Mouse (Mus musculus): Measurements from ENCODE around the gene Tenm2. TPM values are rescaled to one million over a fixed set of nuclear protein-coding genes. Genes with fewer than 3 reads are reported as not detected.

Gene Tenm2
- polyA plus RNA-seq, 1 experiment from 2014 or later: 18.3 TPM

- Histone ChIP-seq H3K4me3 (peak overlapping the region; percentile 54), H3K4me2 (replicated peaks) (peak overlapping the region; percentile 69), H3K27ac (replicated peaks) (peak overlapping the region; percentile 97), H3K9me3 (no peaks in the 10 kb centered on the region), H3K4me1 (peaks cover 33% of the 10 kb centered on the region), H3K9ac (replicated peaks) (peak overlapping the region; percentile 72), H3K36me3 (no peaks in the 10 kb centered on the region), H3K27me3 (no peaks in the 10 kb centered on the region)
- 7% methylated on average over 2 of the region's 2 CpGs for WGBS
- ATAC-seq (ENCODE audit: low FRiP score, low read depth): no peak
Observed at GRCm38 (mm10) chr11:36678542-36678941, 557.2 kb downstream of the Tenm2 start.

GRCm38 (mm10) chr11:36678057-36678396 lies 557.7 kb downstream of the Tenm2 start:
- Histone ChIP-seq H3K36me3 (no peaks in the 10 kb centered on the region), H3K9me3 (no peaks in the 10 kb centered on the region), H3K4me1 (peaks cover 33% of the 10 kb centered on the region), H3K27ac (replicated peaks) (peak overlapping the region; percentile 97), H3K4me2 (replicated peaks) (peak overlapping the region; percentile 69), H3K9ac (replicated peaks) (peak overlapping the region; percentile 72), H3K27me3 (no peaks in the 10 kb centered on the region), H3K4me3 (peak overlapping the region; percentile 54)
- 6% methylated on average over 10 of the region's 10 CpGs for WGBS
- peak; percentile 45 for ATAC-seq (ENCODE audit: low FRiP score, low read depth)

GRCm38 (mm10) chr11:36677321-36678056 lies 558.3 kb downstream of the Tenm2 start:
- ATAC-seq (ENCODE audit: low FRiP score, low read depth): peak; percentile 87
- Histone ChIP-seq H3K36me3 (no peaks in the 10 kb centered on the region), H3K9me3 (no peaks in the 10 kb centered on the region), H3K4me3 (peak overlapping the region; percentile 54), H3K4me2 (replicated peaks) (peak overlapping the region; percentile 69), H3K27me3 (no peaks in the 10 kb centered on the region), H3K27ac (replicated peaks) (peak overlapping the region; percentile 97), H3K4me1 (peaks cover 33% of the 10 kb centered on the region), H3K9ac (replicated peaks) (peak overlapping the region; percentile 72)
- WGBS: under 1% methylated on average over 23 of the region's 23 CpGs

- Histone ChIP-seq H3K4me2 (replicated peaks) (peak overlapping the region; percentile 69), H3K36me3 (no peaks in the 10 kb centered on the region), H3K27me3 (no peaks in the 10 kb centered on the region), H3K4me1 (peaks cover 33% of the 10 kb centered on the region), H3K27ac (replicated peaks) (peak overlapping the region; percentile 97), H3K9me3 (no peaks in the 10 kb centered on the region), H3K4me3 (peak overlapping the region; percentile 54), H3K9ac (replicated peaks) (peak overlapping the region; percentile 72)
- 28% methylated on average over 16 of the region's 16 CpGs for WGBS
- no peak for ATAC-seq (ENCODE audit: low FRiP score, low read depth)
Observed at GRCm38 (mm10) chr11:36676446-36677284, 559.1 kb downstream of the Tenm2 start.

- ATAC-seq (ENCODE audit: low FRiP score, low read depth): no peak
- H3K4me1 ChIP-seq: peaks cover 34% of the 10 kb centered on the region
- H3K9ac ChIP-seq (replicated peaks): peak overlapping the region; percentile 72; the same call in 1 of the 2 replicates
- H3K27me3 ChIP-seq: no peaks in the 10 kb centered on the region
- no peaks in the 10 kb centered on the region for H3K36me3 ChIP-seq
- WGBS: 85% methylated on average over 4 of the region's 4 CpGs
- H3K27ac ChIP-seq (replicated peaks): no peak overlapping the region
- H3K9me3 ChIP-seq: no peaks in the 10 kb centered on the region
- H3K4me2 ChIP-seq (replicated peaks): peak overlapping the region; percentile 69
- H3K4me3 ChIP-seq: peak overlapping the region; percentile 54
Observed at GRCm38 (mm10) chr11:36674902-36675422, 560.8 kb downstream of the Tenm2 start.

- Histone ChIP-seq H3K36me3 (no peaks in the 10 kb centered on the region), H3K9me3 (no peaks in the 10 kb centered on the region), H3K9ac (replicated peaks) (no peak overlapping the region), H3K4me3 (no peak overlapping the region), H3K4me1 (peaks cover 30% of the 10 kb centered on the region), H3K27ac (replicated peaks) (no peak overlapping the region), H3K4me2 (replicated peaks) (peak overlapping the region; percentile 18), H3K27me3 (no peaks in the 10 kb centered on the region)
- ATAC-seq (ENCODE audit: low FRiP score, low read depth): no peak
- WGBS: 40% methylated on average over 5 of the region's 5 CpGs
Observed at GRCm38 (mm10) chr11:36674141-36674540, 561.6 kb downstream of the Tenm2 start.

GRCm38 (mm10) chr11:36671196-36671595 lies 564.6 kb downstream of the Tenm2 start:
- WGBS: 66% methylated on average over 9 of the region's 9 CpGs
- H3K4me1 ChIP-seq: peaks cover 20% of the 10 kb centered on the region
- no peak overlapping the region for H3K27ac ChIP-seq (replicated peaks)
- no peak overlapping the region for H3K9ac ChIP-seq (replicated peaks)
- H3K36me3 ChIP-seq: no peaks in the 10 kb centered on the region
- no peaks in the 10 kb centered on the region for H3K9me3 ChIP-seq
- peak overlapping the region; percentile 6; the same call in 1 of the 2 replicates for H3K4me2 ChIP-seq (replicated peaks)
- H3K27me3 ChIP-seq: no peaks in the 10 kb centered on the region
- no peak for ATAC-seq (ENCODE audit: low FRiP score, low read depth)
- H3K4me3 ChIP-seq: no peak overlapping the region

GRCm38 (mm10) chr11:36664026-36664425 lies 571.7 kb downstream of the Tenm2 start:
- Histone ChIP-seq H3K4me1 (peaks cover 16% of the 10 kb centered on the region), H3K4me3 (no peak overlapping the region), H3K4me2 (replicated peaks) (0 out of 2 replicates have a peak overlapping the region, but pooled peaks have one; percentile 6), H3K27me3 (no peaks in the 10 kb centered on the region), H3K9ac (replicated peaks) (no peak overlapping the region), H3K36me3 (no peaks in the 10 kb centered on the region), H3K9me3 (no peaks in the 10 kb centered on the region), H3K27ac (replicated peaks) (peak overlapping the region; percentile 47; the same call in 1 of the 2 replicates)
- WGBS: 51% methylated on average over 1 of the region's 1 CpGs
- peak; percentile 62; the same call in 1 of the 2 replicates for ATAC-seq (ENCODE audit: low FRiP score, low read depth)

- H3K9ac ChIP-seq (replicated peaks): no peak overlapping the region
- no peaks in the 10 kb centered on the region for H3K36me3 ChIP-seq
- no peaks in the 10 kb centered on the region for H3K27me3 ChIP-seq
- ATAC-seq (ENCODE audit: low FRiP score, low read depth): 0 out of 2 replicates have a peak, but pooled peaks have one; percentile 4
- no peaks in the 10 kb centered on the region for H3K9me3 ChIP-seq
- no peak overlapping the region for H3K4me3 ChIP-seq
- 0 out of 2 replicates have a peak overlapping the region, but pooled peaks have one; percentile 6 for H3K4me2 ChIP-seq (replicated peaks)
- peaks cover 16% of the 10 kb centered on the region for H3K4me1 ChIP-seq
- H3K27ac ChIP-seq (replicated peaks): peak overlapping the region; percentile 47; the same call in 1 of the 2 replicates
- 49% methylated on average over 3 of the region's 3 CpGs for WGBS
Observed at GRCm38 (mm10) chr11:36663571-36663970, 572.2 kb downstream of the Tenm2 start.

GRCm38 (mm10) chr11:36653656-36654323 lies 582.0 kb downstream of the Tenm2 start:
- Histone ChIP-seq H3K9ac (replicated peaks) (no peak overlapping the region), H3K27ac (replicated peaks) (no peak overlapping the region), H3K27me3 (no peaks in the 10 kb centered on the region), H3K4me3 (no peak overlapping the region), H3K9me3 (no peaks in the 10 kb centered on the region), H3K36me3 (no peaks in the 10 kb centered on the region), H3K4me2 (replicated peaks) (no peak overlapping the region), H3K4me1 (peaks cover 3% of the 10 kb centered on the region; the same call in 1 of the 2 replicates)
- WGBS: 84% methylated on average over 9 of the region's 9 CpGs
- ATAC-seq (ENCODE audit: low FRiP score, low read depth): no peak

GRCm38 (mm10) chr11:36647179-36647578 lies 588.6 kb downstream of the Tenm2 start:
- 54% methylated on average over 1 of the region's 1 CpGs for WGBS

More at GRCm38 (mm10) chr11:36647179-36647578, 588.6 kb downstream of the Tenm2 start:
- H3K4me2 ChIP-seq (replicated peaks): no peak overlapping the region
- no peak overlapping the region for H3K4me3 ChIP-seq
- H3K9me3 ChIP-seq: no peaks in the 10 kb centered on the region
- no peaks in the 10 kb centered on the region for H3K27me3 ChIP-seq
- no peak for ATAC-seq (ENCODE audit: low FRiP score, low read depth)
- H3K36me3 ChIP-seq: no peaks in the 10 kb centered on the region
- no peak overlapping the region for H3K9ac ChIP-seq (replicated peaks)
- peaks cover 6% of the 10 kb centered on the region for H3K4me1 ChIP-seq
- no peak overlapping the region for H3K27ac ChIP-seq (replicated peaks)
